Mouse (Mus musculus) left cerebral cortex, postnatal 36 days (tissue): ENCODE data around the gene Cavin3. TPM values are rescaled to one million over a fixed set of nuclear protein-coding genes. Genes with fewer than 3 reads are reported as not detected.
A peak's percentile ranks its signal among the peaks of the same experiment; 100 is the strongest.

ENCODE experiments used
- DNase-seq, 2 experiments: peaks; one replicate each; pipeline ENCODE4 v3.0.0; 2021 to 2022; ENCODE audit warnings: low spot score in 2 of 2, mixed read lengths in 1 of 2
- intact Hi-C: fragments of 180-260 bp; cut with DNase I; formaldehyde crosslinking; loops from one replicate; pipeline ENCODE4 v1.15.1; 2025
- total RNA-seq, 2 experiments: library from RNA; stranded (reverse); gene quantifications; 2 replicates each; pipeline ENCODE4 v1.2.3; 2021

The Cavin3 gene
- total RNA-seq, result 10 to 100 TPM; 17.6 to 21.0 TPM

DNA sequence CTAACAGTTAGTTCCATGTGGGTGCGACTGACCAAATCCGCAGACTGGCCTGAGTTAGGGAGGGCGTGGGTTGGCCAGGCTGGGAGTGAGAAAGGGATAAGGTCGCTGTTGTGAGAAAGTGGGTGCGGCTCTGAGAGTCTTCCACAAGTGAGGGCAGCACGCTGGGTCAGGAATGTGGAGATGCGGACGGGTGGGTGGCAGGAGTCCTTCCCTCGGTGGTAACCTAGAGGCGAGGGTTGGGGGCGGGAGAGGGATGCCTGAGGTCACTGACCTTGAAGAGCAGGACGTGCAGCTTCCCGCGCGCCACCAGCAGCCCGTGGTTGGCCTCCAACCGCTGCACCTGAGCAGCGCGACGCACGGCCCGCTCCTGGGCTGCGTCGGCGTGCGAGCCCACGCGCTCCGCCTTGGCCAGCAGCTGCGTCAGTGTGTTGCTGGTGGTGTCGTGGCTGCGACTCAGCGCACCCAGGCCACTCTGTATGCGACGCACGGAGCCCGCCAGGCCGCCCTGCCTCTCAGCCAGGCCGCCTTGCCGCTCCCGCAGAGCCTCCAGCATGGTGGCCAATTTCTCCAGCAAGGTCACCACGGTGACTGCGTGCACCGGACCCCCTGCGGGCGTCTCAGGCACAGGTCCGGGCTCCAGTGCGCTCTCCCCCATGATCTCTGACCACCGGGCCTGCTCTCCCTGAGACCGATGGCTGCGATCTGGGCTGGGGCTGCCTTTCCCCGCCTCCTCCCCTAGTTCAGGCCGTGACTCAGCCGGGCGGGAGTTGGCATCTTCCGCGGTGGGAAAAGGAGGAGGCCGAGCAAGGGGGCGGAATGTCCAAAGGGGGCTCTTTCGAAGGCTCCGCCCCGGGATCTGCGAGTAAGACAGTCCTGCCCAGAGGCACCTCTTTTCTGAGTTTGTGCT lies at the start of gene Cavin3:
Gene Cavin3, minus strand, starts transcription at position 796 of the 907 bp plus-strand sequence.
- peak; percentile 76 to 79 for DNase-seq
- intact Hi-C loops, result no loop called here

DNA sequence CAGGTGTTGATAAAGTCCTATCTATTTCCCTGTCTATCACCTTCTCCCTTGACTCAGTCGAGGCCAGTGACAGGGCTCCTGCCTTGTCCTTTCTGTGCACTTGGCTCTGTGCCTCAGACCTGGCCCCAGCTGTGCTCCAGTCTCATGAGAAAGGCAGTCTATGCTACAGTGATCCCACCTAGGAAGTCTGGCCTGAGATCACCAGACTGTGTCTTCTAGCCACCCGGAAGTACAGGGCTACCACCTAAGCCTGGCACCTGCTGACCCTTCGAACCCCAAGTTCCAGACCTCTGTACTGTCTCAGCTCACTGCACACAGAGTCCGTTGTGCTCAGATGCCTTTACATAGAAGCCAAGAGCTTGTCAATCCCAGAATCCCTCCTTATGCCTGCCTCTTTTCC lies 46.0 kb upstream of the Cavin3 start:
- DNase-seq, result no peak
- intact Hi-C loops, result no loop called here

DNA sequence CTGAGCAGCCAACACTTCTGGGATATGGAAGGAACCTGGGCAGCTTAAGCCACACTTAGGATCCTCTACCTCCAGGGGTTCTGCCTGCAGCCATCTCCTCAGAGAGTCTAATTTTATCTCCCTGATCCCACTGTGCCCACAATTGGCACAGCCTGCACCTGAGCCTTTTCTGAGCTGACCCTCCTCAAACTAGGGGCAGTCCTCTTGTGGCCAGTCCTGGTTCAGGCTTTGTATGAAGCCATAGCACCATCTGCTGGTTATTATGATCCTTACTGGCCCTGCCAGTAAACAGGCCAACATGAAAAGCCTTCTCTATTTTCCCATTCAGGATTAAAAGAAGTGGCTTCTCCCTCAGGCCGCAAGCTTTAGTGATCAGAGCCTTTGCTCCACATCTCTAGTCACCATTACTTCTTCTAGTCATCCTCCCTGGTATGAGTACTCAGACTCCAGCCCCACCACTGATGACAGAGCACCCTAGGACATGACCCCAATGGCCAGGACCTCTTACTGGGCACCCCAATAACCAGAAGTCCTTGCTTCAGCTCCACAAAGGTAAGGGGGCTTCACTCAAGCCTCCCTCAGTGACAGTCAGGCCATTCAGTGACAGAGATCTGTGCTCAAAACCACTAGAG lies 45.3 kb upstream of the Cavin3 start:
- peak in 1 of 2 experiments; percentile 46 for DNase-seq
- intact Hi-C loops, result no loop called here

DNA sequence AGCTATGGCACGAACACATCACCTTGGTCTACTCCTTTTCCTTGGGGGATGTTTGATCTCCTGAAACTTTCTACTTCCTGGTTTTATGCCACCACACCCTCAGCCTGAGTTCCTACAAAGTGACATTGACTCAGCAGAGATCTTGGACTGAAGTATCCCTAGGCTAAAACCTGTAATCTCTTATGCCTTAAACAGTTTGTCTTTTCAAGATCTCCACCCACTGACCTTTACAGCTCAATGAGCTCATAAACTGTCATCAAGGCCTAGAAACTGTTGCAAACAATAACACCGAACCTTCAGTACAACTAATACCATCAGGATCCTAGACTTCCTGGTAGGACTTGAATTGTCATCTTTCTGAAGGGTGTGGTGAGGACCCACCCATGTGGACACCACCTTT lies 42.1 kb upstream of the Cavin3 start:
- no peak for DNase-seq
- intact Hi-C loops, result no loop called here

DNA sequence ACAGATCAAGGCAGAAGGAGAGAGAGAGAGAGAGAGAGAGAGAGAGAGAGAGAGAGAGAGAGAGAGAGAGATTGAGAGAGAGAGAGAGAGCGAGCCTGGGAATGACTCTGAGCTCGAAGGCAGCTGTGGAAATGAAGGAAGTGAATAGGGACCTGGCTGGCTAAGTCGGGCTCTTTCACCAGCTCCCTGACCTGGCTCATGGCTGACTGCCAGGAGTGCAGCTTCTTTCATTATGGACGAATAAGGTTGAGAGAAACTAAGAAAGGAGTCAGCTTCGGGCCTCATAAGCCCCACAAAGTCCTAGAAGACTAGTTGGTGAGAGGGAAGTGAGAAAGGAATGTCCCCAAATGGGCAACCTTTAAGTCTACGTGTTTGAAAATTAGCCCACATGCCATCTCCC lies 38.1 kb upstream of the Cavin3 start:
- intact Hi-C loops, result no loop called here
- no peak for DNase-seq

DNA sequence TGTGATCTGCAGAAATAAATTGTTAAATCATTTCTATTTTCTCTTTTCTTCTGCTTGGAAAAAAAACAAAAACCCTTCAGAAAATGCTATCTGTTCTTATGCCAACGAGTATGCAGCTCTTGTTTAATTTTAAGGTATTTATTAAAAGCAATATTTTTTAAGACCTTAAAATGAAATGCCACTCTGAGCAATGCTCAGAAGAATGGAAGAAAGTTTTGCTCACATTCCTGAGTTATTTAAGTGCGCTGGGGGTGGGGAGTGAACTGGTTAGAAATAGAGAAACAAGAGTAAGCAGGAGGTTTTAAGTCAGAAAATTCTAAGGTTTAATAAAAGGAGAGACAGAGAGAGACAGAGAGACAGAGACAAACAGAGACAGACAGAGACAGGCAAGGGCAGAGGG lies 37.7 kb upstream of the Cavin3 start:
- intact Hi-C loops, result loop anchor here (2.0 to 5.0 kb wide), 3 partner anchors 33 to 347 kb away; no protein-coding TSS in a partner anchor
- no peak for DNase-seq

DNA sequence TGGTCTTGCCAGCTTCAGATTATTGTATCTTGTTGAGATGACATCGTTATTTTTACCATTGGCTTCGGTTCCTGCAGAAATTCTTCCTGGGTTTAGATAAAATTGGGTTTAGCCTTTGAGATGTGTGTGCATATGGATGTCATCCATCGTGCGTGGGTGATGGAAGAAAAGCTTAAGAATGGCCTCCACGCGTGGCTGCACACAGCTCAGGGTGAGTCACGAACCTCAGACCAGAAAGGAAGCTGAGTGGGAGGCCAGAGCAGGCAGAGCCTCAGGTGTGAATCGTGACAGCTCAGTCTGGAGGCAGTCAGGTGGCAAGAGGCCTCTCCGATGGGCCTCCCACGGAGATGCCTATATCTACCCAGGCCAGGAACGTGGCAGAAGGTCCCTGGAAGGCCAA lies 37.2 kb upstream of the Cavin3 start:
- intact Hi-C loops, result loop anchor here (2.0 to 5.0 kb wide), 3 partner anchors 33 to 347 kb away; no protein-coding TSS in a partner anchor
- DNase-seq, result peak; percentile 84 to 89

DNA sequence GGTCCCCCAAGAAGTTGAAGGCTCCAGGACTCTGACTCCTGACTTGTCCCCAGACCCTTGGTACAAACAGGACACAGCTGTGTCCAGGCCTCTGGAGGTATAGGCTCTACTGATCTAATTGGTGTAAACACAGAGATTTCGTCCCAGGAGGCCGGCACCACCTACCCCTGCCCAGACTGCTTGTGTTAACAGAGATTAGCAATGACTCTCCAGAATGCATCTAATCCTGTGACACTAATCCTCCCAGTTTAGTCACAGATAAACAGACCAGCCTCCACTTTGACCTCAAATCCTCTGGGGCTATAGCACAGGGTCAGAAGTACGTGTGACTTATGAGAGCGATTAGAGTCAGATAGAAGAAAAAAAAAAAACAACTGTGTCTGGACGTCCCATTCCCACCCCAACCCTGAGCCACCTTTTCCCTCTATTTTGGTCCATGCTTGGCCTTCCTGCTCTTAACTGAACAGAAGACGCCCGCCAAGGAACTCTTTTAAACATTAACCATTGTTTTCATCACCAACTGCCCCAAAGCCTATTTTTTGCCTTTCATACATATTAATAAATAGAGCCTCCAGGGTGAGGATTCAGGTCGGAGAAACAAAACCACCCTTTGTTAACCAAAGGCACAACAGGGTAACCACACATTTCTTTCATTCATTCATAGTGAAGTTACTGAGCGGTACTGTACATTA lies 34.7 kb upstream of the Cavin3 start:
- intact Hi-C loops, result loop anchor here (5.0 kb wide), 2 partner anchors 105 to 345 kb away; no protein-coding TSS in a partner anchor
- no peak for DNase-seq

DNA sequence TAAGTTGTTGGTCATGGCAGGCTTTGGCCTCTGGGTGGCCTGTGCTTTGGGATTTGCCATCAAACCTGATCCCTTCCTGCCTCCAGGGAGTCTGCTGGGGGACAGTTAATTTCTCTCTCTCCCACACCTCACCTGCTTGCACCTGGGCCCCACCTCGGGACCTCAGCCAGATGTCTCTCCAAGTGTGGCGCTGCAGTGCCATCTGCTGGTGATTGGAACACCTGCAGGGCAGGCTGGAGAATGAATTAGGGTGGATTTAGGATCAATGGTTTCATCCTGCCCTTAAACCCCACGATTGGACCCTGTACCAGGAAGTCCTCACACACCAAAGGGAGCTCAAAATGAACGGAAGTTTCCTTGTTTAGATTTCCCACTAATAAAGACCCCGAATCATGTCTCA lies 33.1 kb upstream of the Cavin3 start:
- intact Hi-C loops, result loop anchor here (5.0 kb wide), 2 partner anchors 103 to 343 kb away; no protein-coding TSS in a partner anchor
- DNase-seq, result peak; percentile 56 to 65

DNA sequence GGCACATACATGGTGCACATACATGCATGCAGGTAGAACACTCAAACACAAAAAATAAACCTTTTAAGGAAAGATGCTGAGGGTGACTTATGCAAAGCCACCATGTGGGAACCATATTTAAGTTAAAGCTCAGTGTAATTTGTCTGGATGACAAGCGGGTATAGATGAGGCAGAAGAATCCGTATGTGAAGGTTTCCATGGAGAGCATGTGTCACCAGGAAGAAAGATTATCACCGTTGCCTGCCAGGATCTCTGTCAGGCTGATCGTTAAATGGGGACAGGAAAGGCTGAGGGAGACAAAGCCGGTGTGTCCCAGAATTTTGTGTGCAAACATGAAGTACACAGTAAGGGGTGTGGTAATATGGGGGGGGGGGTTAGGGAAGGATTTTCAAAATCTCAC lies 32.5 kb upstream of the Cavin3 start:
- DNase-seq, result no peak
- intact Hi-C loops, result no loop called here

DNA sequence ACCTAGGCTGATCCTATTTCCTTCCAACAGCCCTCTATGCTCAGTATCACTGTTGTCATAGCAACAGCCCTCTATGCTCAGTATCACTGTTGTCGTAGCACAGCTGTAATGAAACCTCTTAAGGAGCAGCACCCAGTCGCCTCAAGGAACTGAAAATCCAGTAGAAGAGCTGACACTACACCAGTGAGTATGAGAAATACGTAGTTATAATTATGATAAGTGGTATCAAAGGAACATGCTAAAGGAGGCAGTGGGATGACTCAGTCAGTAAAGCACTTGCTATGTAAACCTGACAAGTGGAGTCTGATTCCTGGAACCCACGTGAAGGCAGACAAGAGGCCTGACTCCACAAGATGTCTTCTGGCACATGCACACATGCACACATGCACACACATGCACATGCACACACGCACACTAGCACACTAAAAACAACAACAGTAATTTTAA lies 31.8 kb upstream of the Cavin3 start:
- intact Hi-C loops, result no loop called here
- DNase-seq, result no peak

DNA sequence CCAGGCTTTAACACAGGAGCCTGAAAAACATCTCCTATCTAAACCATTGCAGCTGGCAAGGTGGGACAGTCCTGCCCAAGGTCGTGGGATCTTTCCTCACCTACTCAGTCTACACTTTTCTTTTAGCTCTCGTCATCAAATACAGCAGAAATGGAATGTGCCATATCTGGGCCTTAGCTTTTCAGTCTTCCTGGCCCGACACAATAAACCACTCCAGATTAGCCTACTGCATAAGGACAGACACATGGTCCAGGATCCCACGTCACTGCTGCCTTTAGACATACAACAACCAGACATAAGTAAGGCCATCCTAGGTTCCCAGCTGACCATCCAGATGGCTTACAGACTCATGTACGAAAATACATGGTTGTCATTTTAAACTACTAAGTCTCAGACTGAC lies 28.0 kb upstream of the Cavin3 start:
- intact Hi-C loops, result no loop called here
- DNase-seq, result peak in 1 of 2 experiments; percentile 42

DNA sequence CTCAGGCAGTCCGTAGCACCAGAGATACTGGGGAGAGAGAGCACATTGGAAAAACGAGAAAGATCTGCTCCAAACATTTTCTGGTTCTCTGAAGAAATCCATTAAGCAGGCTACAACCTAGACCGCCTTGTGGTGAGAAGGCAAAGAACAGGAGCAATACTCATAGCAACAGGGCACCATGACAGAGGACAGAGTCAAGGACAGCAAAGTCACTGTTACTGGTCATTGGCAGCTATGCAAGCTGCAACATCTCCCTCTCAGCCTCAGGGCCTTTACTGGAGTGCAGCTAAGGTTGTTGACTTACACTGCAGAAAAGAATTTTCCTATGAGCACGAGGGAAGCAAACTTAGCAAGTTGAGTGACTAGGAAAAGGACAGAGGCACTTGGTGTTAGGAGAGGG lies 25.2 kb upstream of the Cavin3 start:
- intact Hi-C loops, result no loop called here
- DNase-seq, result peak in 1 of 2 experiments; percentile 2

DNA sequence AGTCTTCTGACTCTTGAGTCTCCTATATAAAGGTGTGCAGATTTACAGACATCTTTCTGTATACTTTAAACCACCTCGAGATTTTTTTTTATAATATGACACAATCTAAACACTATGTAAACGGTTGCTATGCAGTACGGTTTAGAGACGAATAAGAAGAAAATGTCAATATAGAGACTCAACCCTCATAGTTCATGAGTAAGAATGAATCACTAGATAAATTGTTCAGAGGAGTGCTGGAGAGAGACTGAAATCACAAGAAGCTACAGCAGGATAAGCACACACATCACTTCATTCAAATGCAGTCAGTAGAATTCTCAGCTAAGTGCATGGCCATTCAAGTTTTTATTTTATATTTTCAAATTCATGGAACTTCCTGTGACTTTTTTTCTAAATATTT lies 19.9 kb upstream of the Cavin3 start:
- intact Hi-C loops, result no loop called here

DNA sequence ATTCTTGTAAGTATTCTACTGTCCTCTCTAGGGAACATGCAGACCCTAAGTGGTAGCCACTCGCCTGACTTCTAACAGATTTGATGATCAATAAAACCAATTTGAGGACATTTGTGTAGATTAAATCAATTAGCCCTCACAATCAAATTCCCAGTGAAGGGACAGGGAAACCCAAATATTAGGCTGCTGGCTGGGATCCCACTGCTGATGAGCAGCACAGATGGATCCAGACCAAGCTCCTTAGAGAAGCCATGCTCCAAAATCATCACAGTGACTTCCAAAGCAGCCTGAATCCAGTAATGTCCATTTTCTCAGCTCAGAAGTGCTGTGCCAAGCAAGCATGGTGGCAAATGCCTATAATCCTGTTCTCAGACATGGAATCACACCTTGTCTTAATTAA lies 17.6 kb upstream of the Cavin3 start:
- intact Hi-C loops, result no loop called here

More for the DNA sequence above, 19.9 kb upstream of the Cavin3 start:
- no peak for DNase-seq

DNA sequence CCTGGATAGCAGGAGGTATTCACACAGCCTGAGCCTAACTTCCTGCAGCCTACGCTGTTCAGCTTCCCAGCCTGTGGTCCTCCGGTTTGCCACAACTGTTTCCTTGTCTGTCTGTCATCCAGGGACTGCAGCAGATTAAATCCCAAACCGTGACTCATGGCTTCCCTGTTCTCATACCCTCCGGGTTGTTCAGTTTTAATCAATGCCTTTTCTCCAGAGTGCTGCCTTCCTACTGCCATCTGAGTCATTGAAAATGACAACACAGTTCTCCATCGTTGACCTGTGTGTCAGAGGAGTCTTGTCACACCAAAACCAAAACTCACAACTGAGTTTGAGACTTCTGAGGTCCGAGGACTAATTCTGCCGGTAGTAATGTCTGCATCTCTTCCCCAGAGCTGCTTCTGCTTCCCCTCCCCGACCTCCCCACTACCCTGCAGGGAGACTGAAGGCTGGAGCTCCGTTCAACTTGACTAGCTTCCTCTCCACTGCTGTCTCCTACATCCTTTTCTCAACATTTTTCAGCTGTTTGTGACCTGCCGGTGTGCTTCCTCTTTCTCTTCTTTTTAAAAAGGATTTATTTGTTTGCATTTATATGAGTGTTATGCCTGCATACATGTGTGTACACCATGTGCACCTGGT lies 16.9 kb upstream of the Cavin3 start:
- peak in 1 of 2 experiments; percentile 3 for DNase-seq
- intact Hi-C loops, result no loop called here

More for the DNA sequence above, 17.6 kb upstream of the Cavin3 start:
- DNase-seq, result peak in 1 of 2 experiments; percentile 1

DNA sequence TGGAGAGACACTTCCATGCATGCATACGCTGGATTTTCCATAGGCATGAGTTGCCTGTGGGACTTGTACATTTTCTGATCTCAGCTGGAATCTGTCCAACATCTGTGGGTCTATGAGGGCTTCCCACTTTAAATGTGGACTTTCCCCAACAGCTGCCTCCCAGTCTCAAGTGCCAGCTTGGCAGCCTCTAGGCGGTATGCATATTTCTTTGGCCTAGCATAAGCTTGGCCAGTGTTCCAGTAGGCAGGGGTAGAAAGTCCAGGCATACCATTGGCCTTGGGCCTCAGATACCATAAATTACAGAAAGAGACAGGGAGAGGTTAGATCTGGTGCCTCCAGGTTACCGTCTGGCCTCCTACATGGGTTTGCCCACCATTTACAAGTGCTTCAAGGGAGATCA lies 15.8 kb upstream of the Cavin3 start:
- DNase-seq, result peak in 1 of 2 experiments; percentile 1
- intact Hi-C loops, result no loop called here

DNA sequence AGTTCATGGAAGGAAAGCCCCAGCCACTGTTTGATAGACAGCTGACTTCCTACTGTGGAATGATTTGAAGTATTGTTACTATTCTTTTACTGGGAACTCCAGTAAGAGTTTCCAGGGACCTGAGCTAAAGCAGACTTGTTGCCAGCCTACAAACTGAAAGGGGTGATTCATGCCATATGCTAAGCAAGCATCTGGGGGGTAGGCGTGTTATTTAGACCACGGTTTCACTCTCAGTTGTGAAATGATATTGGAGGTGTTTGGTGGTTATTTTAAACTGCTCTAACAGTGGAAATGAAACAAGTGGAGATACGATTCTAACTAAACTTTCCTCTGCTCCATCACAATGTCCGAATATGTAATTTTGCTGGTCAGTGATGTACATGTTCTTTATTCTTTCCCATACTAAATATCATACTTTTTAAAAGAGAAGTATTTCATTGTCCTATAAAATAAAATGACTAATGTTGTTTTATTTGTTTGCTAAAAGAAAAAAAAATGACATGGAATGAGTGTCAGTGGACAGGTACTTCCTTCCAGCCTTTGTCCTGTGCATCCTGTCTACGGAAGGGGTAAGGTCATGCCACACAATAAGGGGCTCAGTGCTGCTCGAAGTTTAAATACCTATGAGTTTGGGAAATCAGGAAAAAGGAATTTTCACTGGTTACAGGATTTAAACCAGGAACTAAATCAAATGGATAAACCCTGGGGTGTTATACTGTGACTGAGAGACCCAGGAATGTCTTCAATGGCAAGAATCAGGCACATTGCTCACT lies 5.2 kb upstream of the Cavin3 start:
- intact Hi-C loops, result loop anchor here (2.0 kb wide), 1 partner anchor 32 kb away; no protein-coding TSS in a partner anchor
- DNase-seq, result peak; percentile 80 to 81

DNA sequence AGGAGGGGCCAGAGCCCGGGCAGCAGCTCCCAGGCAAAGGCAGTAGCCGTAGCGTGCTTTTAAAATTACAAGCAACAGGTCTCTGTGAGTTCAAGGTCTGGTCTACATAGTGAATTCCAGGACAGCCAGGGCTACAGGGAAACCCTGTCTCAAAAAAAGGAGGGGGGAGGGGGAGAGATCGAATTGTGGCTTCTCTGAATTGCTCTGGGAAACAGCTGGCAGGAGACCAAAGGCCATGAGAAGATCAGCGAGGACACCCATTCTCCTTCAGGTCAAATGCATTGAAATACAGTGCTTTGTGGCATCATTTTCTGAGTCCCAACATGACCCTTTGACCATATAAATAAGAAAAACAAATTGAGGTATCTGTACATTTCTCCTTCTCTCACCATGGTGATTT lies 2.9 kb upstream of the Cavin3 start:
- intact Hi-C loops, result no loop called here
- no peak for DNase-seq
